Mouse (Mus musculus) liver, embryonic 16.5 days (tissue): Measurements from ENCODE around the gene Krtap4-1. TPM values are rescaled to one million over a fixed set of nuclear protein-coding genes. Genes with fewer than 3 reads are reported as not detected.
"Not testable (repeated sequence)": the region's sequence is repeated elsewhere in the genome, so short reads cannot be mapped to it uniquely, and the experiment has no call there.

Experiments
- ATAC-seq: fragments of 200-750 bp; cut with Nextera tagmentation; 2 replicates; pipeline ENCODE4 v1.8.0; 2017; ENCODE audit warnings: low read depth, mild to moderate bottlenecking, moderate number of reproducible peaks, moderate library complexity
- H3K27ac ChIP-seq: fragments of 300-500 bp; sonication (generic); 2 replicates; pipeline ENCODE4 v1.5.1; 2014; ENCODE audit warnings: mild to moderate bottlenecking, low read length
- H3K27me3 ChIP-seq: fragments of 300-500 bp; sonication (generic); 2 replicates; pipeline ENCODE4 v1.6.1; 2014; ENCODE audit warnings: low read depth, low read length, mixed read lengths; ENCODE audit not compliant: control insufficient read depth, insufficient read depth
- H3K36me3 ChIP-seq: fragments of 300-500 bp; sonication (generic); 2 replicates; pipeline ENCODE4 v1.6.1; 2014; ENCODE audit warnings: mild to moderate bottlenecking; ENCODE audit not compliant: control insufficient read depth, insufficient read depth
- H3K4me1 ChIP-seq: fragments of 300-500 bp; sonication (generic); 2 replicates; pipeline ENCODE4 v1.6.1; 2014; ENCODE audit warnings: low read depth, low read length, mixed read lengths; ENCODE audit not compliant: control insufficient read depth
- H3K4me2 ChIP-seq: fragments of 300-500 bp; sonication (generic); 2 replicates; pipeline ENCODE4 v1.6.1; 2014; ENCODE audit warnings: low read depth, low read length, mixed read lengths
- H3K4me3 ChIP-seq: fragments of 300-500 bp; sonication (generic); 2 replicates; pipeline ENCODE4 v1.5.1; 2014; ENCODE audit warnings: low read depth, mild to moderate bottlenecking, low read length
- H3K9ac ChIP-seq: fragments of 300-500 bp; sonication (generic); 2 replicates; pipeline ENCODE4 v1.6.1; 2014; ENCODE audit warnings: low read depth, low read length
- H3K9me3 ChIP-seq: fragments of 300-500 bp; sonication (generic); replicated peaks from 2 replicates; pipeline ENCODE4 v1.6.1; 2016; ENCODE audit warnings: low read length; ENCODE audit not compliant: control insufficient read depth
- WGBS: fragments of 180-500 bp; shearing (Covaris S2); extraction: QIAGEN DNeasy Blood & Tissue Kit; methylation state at CpG from one replicate; pipeline ENCODE4 v1.1.7; 2014; ENCODE audit not compliant: insufficient replicate concordance; 5-methylcytosine and 5-hydroxymethylcytosine counted together
- polyA plus RNA-seq: library from polyadenylated mRNA; unstranded; fragments of >200 nt; fragmentation: Nextera tagmentation; extraction: Ambion mirVana; gene quantifications from 2 replicates; pipeline ENCODE4 v1.2.1, GENCODE M21; 2015

Gene Krtap4-1
- polyA plus RNA-seq, 1 experiment from 2014 or later: not detected

- not testable (repeated sequence) for H3K36me3 ChIP-seq, H3K27ac ChIP-seq, ATAC-seq, H3K4me3 ChIP-seq, H3K4me1 ChIP-seq, H3K9me3 ChIP-seq, H3K9ac ChIP-seq, H3K4me2 ChIP-seq, H3K27me3 ChIP-seq
- 67% methylated on average over 9 of the region's 9 CpGs for WGBS
Observed at GRCm38 (mm10) chr11:99643635-99644139, 15.6 kb upstream of the Krtap4-1 start, which contains the start of gene Krtap4-7. Gene Krtap4-7, minus strand, starts transcription at chr11:99644089.

- no peak for ATAC-seq
- Histone ChIP-seq H3K36me3 (no peaks in the 10 kb centered on the region), H3K4me2 (no peak overlapping the region), H3K9me3 (no peaks in the 10 kb centered on the region), H3K27ac (no peak overlapping the region), H3K9ac (no peak overlapping the region), H3K4me3 (no peak overlapping the region), H3K27me3 (no peaks in the 10 kb centered on the region), H3K4me1 (no peaks in the 10 kb centered on the region)
- 18% methylated on average over 1 of the region's 1 CpGs for WGBS
Observed at GRCm38 (mm10) chr11:99640926-99641325, 12.9 kb upstream of the Krtap4-1 start.

GRCm38 (mm10) chr11:99637086-99637485 is 9.0 kb upstream of the Krtap4-1 start:
- H3K9ac ChIP-seq: no peak overlapping the region
- no peaks in the 10 kb centered on the region for H3K4me1 ChIP-seq
- no peak overlapping the region for H3K4me3 ChIP-seq
- H3K27me3 ChIP-seq: no peaks in the 10 kb centered on the region
- no peaks in the 10 kb centered on the region for H3K36me3 ChIP-seq
- H3K27ac ChIP-seq: no peak overlapping the region
- H3K9me3 ChIP-seq: no peaks in the 10 kb centered on the region
- WGBS: 66% methylated on average over 1 of the region's 1 CpGs
- no peak overlapping the region for H3K4me2 ChIP-seq
- no peak for ATAC-seq

- ATAC-seq: no peak
- Histone ChIP-seq H3K36me3 (no peaks in the 10 kb centered on the region), H3K4me1 (no peaks in the 10 kb centered on the region), H3K9ac (no peak within 1 kb of the TSS), H3K27ac (no peak within 1 kb of the TSS), H3K4me3 (no peak within 1 kb of the TSS), H3K4me2 (no peak within 1 kb of the TSS), H3K27me3 (no peaks in the 10 kb centered on the region), H3K9me3 (no peaks in the 10 kb centered on the region)
- 44% methylated on average over 8 of the region's 8 CpGs for WGBS
Observed at GRCm38 (mm10) chr11:99634653-99635134, 6.7 kb upstream of the Krtap4-1 start, which contains the start of gene Krtap4-2. Gene Krtap4-2, minus strand, starts transcription at chr11:99635084.

- 27% methylated on average over 2 of the region's 2 CpGs for WGBS
- no peaks in the 10 kb centered on the region for H3K27me3 ChIP-seq
- no peak overlapping the region for H3K9ac ChIP-seq
- H3K27ac ChIP-seq: no peak overlapping the region
- no peak overlapping the region for H3K4me2 ChIP-seq
- no peaks in the 10 kb centered on the region for H3K4me1 ChIP-seq
- H3K36me3 ChIP-seq: no peaks in the 10 kb centered on the region
- no peaks in the 10 kb centered on the region for H3K9me3 ChIP-seq
- H3K4me3 ChIP-seq: no peak overlapping the region
- no peak for ATAC-seq
Observed at GRCm38 (mm10) chr11:99633293-99633692, 5.3 kb upstream of the Krtap4-1 start.

GRCm38 (mm10) chr11:99630890-99631289 is 2.9 kb upstream of the Krtap4-1 start:
- Histone ChIP-seq H3K4me2 (no peak overlapping the region), H3K4me1 (no peaks in the 10 kb centered on the region), H3K27me3 (no peaks in the 10 kb centered on the region), H3K36me3 (no peaks in the 10 kb centered on the region), H3K4me3 (no peak overlapping the region), H3K27ac (no peak overlapping the region), H3K9ac (no peak overlapping the region), H3K9me3 (no peaks in the 10 kb centered on the region)
- 40% methylated on average over 3 of the region's 3 CpGs for WGBS
- no peak for ATAC-seq

- Histone ChIP-seq H3K4me3 (no peak within 1 kb of the TSS), H3K27me3 (no peaks in the 10 kb centered on the region), H3K9ac (no peak within 1 kb of the TSS), H3K36me3 (no peaks in the 10 kb centered on the region), H3K9me3 (no peaks in the 10 kb centered on the region), H3K4me1 (no peaks in the 10 kb centered on the region), H3K4me2 (no peak within 1 kb of the TSS), H3K27ac (no peak within 1 kb of the TSS)
- WGBS: 55% methylated on average over 2 of the region's 2 CpGs
- ATAC-seq: no peak
Observed at GRCm38 (mm10) chr11:99620335-99620734, 7.7 kb downstream of the Krtap4-1 start, which contains the start of gene Gm11562. Gene Gm11562, minus strand, starts transcription at chr11:99620435.

GRCm38 (mm10) chr11:99614796-99615363 is 13.2 kb downstream of the Krtap4-1 start, which contains the start of gene Krtap2-4:
Gene Krtap2-4, minus strand, starts transcription at chr11:99614846.
- no peak within 1 kb of the TSS for H3K4me3 ChIP-seq
- no peaks in the 10 kb centered on the region for H3K4me1 ChIP-seq
- WGBS: 35% methylated on average over 3 of the region's 3 CpGs
- no peaks in the 10 kb centered on the region for H3K9me3 ChIP-seq
- ATAC-seq: no peak
- H3K27ac ChIP-seq: no peak within 1 kb of the TSS
- H3K4me2 ChIP-seq: no peak within 1 kb of the TSS
- H3K36me3 ChIP-seq: no peaks in the 10 kb centered on the region
- H3K9ac ChIP-seq: no peak within 1 kb of the TSS
- no peaks in the 10 kb centered on the region for H3K27me3 ChIP-seq

GRCm38 (mm10) chr11:99610089-99610488 is 17.9 kb downstream of the Krtap4-1 start, which contains the start of gene Gm11937:
Gene Gm11937, minus strand, starts transcription at chr11:99610189.
- 43% methylated on average over 2 of the region's 2 CpGs for WGBS
- ATAC-seq, H3K9me3 ChIP-seq, H3K36me3 ChIP-seq, H3K4me2 ChIP-seq, H3K9ac ChIP-seq, H3K4me3 ChIP-seq, H3K27ac ChIP-seq, H3K4me1 ChIP-seq, H3K27me3 ChIP-seq: not testable (repeated sequence)
